Mouse (Mus musculus) stomach, adult 2 months (tissue): ENCODE results near the gene Ppm1f. TPM values are rescaled to one million over a fixed set of nuclear protein-coding genes. Genes with fewer than 3 reads are reported as not detected.

Source experiments
- polyA plus RNA-seq: library from polyadenylated mRNA; depleted of rRNA; stranded (reverse); fragments of >200 nt; gene quantifications from 2 replicates; pipeline ENCODE4 v1.2.3, GENCODE M21; 2012; rRNA removed

The Ppm1f gene
- polyA plus RNA-seq, result 2.3 and 2.5 TPM in 2 replicates

GRCm38 (mm10) chr16:16896382-16897055 lies at the start of gene Ppm1f:
Gene Ppm1f, plus strand, starts transcription at chr16:16896469.

DNA sequence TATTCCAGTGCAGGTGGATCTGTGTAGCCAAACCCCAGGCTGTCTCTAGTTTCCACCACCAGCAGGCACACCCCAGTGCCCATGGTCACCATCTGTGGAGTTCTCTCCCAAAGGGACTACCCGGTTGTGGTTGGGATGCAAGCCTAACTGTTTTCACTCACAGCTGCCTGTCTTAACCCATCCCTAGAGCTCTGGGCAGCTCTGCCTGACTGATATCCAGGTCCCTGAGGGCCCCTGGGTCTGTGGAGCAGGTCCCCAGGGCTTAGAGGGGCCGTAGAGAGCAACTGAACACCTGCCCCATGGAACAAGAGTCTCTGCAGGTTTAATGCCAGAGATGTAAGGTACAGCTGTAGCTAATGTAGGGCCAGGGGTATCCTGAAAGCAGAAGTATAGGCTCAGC lies 32.3 kb upstream of the Ppm1f start, which contains the start of gene Igll1:
TSS of gene Igll1 (minus strand) at position 8 of the 400 bp plus-strand sequence.

GRCm38 (mm10) chr16:16870617-16871331 lies 25.5 kb upstream of the Ppm1f start, which contains the start of the genes Top3b and Vpreb1:
Gene Top3b, plus strand, starts transcription at chr16:16870736.
Gene Vpreb1, minus strand, starts transcription at chr16:16870843.

Other genes starting within 250 kb of the Ppm1f start
- not detected in 2 replicates for gene Olfr19, start 220.1 kb upstream of the Ppm1f start, polyA plus RNA-seq
- gene Spag6l, start 67.0 kb upstream of the Ppm1f start, polyA plus RNA-seq, result 0.06 and 0.10 TPM in 2 replicates
- not detected in 2 replicates for gene Igll1, start 32.5 kb upstream of the Ppm1f start, polyA plus RNA-seq
- 20.1 and 23.9 TPM in 2 replicates for gene Top3b, start 25.7 kb upstream of the Ppm1f start, polyA plus RNA-seq
- 3.6 and 7.8 TPM in 2 replicates for gene Vpreb1, start 25.6 kb upstream of the Ppm1f start, polyA plus RNA-seq
- gene Mapk1, start 86.9 kb downstream of the Ppm1f start, polyA plus RNA-seq, result 18.0 and 25.5 TPM in 2 replicates
- 0.41 and 0.46 TPM in 2 replicates for gene Ypel1, start 173.2 kb downstream of the Ppm1f start, polyA plus RNA-seq
- 34.7 and 35.1 TPM in 2 replicates for gene Ppil2, start 214.8 kb downstream of the Ppm1f start, polyA plus RNA-seq
- gene 2610318N02Rik, start 228.7 kb downstream of the Ppm1f start, polyA plus RNA-seq, result 2.4 and 2.9 TPM in 2 replicates
- 39.8 and 64.6 TPM in 2 replicates for gene Sdf2l1, start 235.9 kb downstream of the Ppm1f start, polyA plus RNA-seq
- gene Ydjc, start 248.2 kb downstream of the Ppm1f start, polyA plus RNA-seq, result 19.8 and 26.3 TPM in 2 replicates